Mouse (Mus musculus): ENCODE results near the gene Batf2. TPM values are rescaled to one million over a fixed set of nuclear protein-coding genes. Genes with fewer than 3 reads are reported as not detected.
A peak's percentile ranks its signal among the peaks of the same experiment; 100 is the strongest.

The Batf2 gene
- polyA plus RNA-seq, 1 experiment from 2014 or later = not detected

- H3K4me3 ChIP-seq (ENCODE audit: low read depth, low read length) = peak overlapping the region; percentile 73; the same call in 1 of the 2 replicates
Measured at GRCm38 (mm10) chr19:6116113-6116850, 24.5 kb upstream of the Batf2 start.

GRCm38 (mm10) chr19:6117346-6117985, 23.3 kb upstream of the Batf2 start:
- Histone ChIP-seq H3K36me3 (ENCODE audit: control insufficient read depth, insufficient read depth, low read length) (peaks cover 19% of the 10 kb centered on the region), H3K27me3 (ENCODE audit: control insufficient read depth, insufficient read depth, low read length) (no peaks in the 10 kb centered on the region), H3K9ac (ENCODE audit: low read depth, low read length) (peak overlapping the region; percentile 92), H3K4me3 (ENCODE audit: low read depth, low read length) (peak overlapping the region; percentile 73), H3K9me3 (replicated peaks; ENCODE audit: control insufficient read depth, low read length) (no peaks in the 10 kb centered on the region), H3K27ac (ENCODE audit: low read depth, low read length) (peak overlapping the region; percentile 97), H3K4me2 (peak overlapping the region; percentile 72), H3K4me1 (ENCODE audit: control insufficient read depth, insufficient read depth, low read length) (peaks cover 15% of the 10 kb centered on the region; the same call in 1 of the 2 replicates)
- 3% methylated on average over 32 of the region's 32 CpGs for WGBS (ENCODE audit: insufficient replicate concordance)
- ATAC-seq (replicated peaks; ENCODE audit: insufficient number of reproducible peaks, low FRiP score, low TSS enrichment) = no peak

More at GRCm38 (mm10) chr19:6116113-6116850, 24.5 kb upstream of the Batf2 start:
- peaks cover 10% of the 10 kb centered on the region; the same call in 1 of the 2 replicates for H3K4me1 ChIP-seq (ENCODE audit: control insufficient read depth, insufficient read depth, low read length)
- peak overlapping the region; percentile 72 for H3K4me2 ChIP-seq
- WGBS (ENCODE audit: insufficient replicate concordance) = 90% methylated on average over 14 of the region's 15 CpGs
- H3K36me3 ChIP-seq (ENCODE audit: control insufficient read depth, insufficient read depth, low read length) = peaks cover 19% of the 10 kb centered on the region
- H3K9ac ChIP-seq (ENCODE audit: low read depth, low read length) = peak overlapping the region; percentile 59; the same call in 1 of the 2 replicates
- no peaks in the 10 kb centered on the region for H3K9me3 ChIP-seq (replicated peaks; ENCODE audit: control insufficient read depth, low read length)
- H3K27me3 ChIP-seq (ENCODE audit: control insufficient read depth, insufficient read depth, low read length) = no peaks in the 10 kb centered on the region
- no peak for ATAC-seq (replicated peaks; ENCODE audit: insufficient number of reproducible peaks, low FRiP score, low TSS enrichment)
- no peak overlapping the region for H3K27ac ChIP-seq (ENCODE audit: low read depth, low read length)

- H3K4me2 ChIP-seq = peak within 1 kb of the TSS; percentile 72
- peak within 1 kb of the TSS; percentile 97 for H3K27ac ChIP-seq (ENCODE audit: low read depth, low read length)
- peaks cover 17% of the 10 kb centered on the region for H3K36me3 ChIP-seq (ENCODE audit: control insufficient read depth, insufficient read depth, low read length)
- H3K4me3 ChIP-seq (ENCODE audit: low read depth, low read length) = peak within 1 kb of the TSS; percentile 73
- peak; percentile 73 for ATAC-seq (replicated peaks; ENCODE audit: insufficient number of reproducible peaks, low FRiP score, low TSS enrichment)
- H3K27me3 ChIP-seq (ENCODE audit: control insufficient read depth, insufficient read depth, low read length) = no peaks in the 10 kb centered on the region
- H3K4me1 ChIP-seq (ENCODE audit: control insufficient read depth, insufficient read depth, low read length) = peaks cover 15% of the 10 kb centered on the region; the same call in 1 of the 2 replicates
- peak within 1 kb of the TSS; percentile 92 for H3K9ac ChIP-seq (ENCODE audit: low read depth, low read length)
- no peaks in the 10 kb centered on the region for H3K9me3 ChIP-seq (replicated peaks; ENCODE audit: control insufficient read depth, low read length)
- under 1% methylated on average over 76 of the region's 77 CpGs for WGBS (ENCODE audit: insufficient replicate concordance)
Measured at GRCm38 (mm10) chr19:6117986-6118676, 22.7 kb upstream of the Batf2 start, which contains the start of gene Sac3d1. Gene Sac3d1, minus strand, starts transcription at chr19:6118650.

- H3K27ac ChIP-seq (ENCODE audit: low read depth, low read length) = peak overlapping the region; percentile 97
- H3K4me3 ChIP-seq (ENCODE audit: low read depth, low read length) = peak overlapping the region; percentile 73
- H3K27me3 ChIP-seq (ENCODE audit: control insufficient read depth, insufficient read depth, low read length) = no peaks in the 10 kb centered on the region
- H3K4me2 ChIP-seq = peak overlapping the region; percentile 72
- no peaks in the 10 kb centered on the region for H3K9me3 ChIP-seq (replicated peaks; ENCODE audit: control insufficient read depth, low read length)
- no peak for ATAC-seq (replicated peaks; ENCODE audit: insufficient number of reproducible peaks, low FRiP score, low TSS enrichment)
- peaks cover 15% of the 10 kb centered on the region; the same call in 1 of the 2 replicates for H3K4me1 ChIP-seq (ENCODE audit: control insufficient read depth, insufficient read depth, low read length)
- peaks cover 17% of the 10 kb centered on the region for H3K36me3 ChIP-seq (ENCODE audit: control insufficient read depth, insufficient read depth, low read length)
- H3K9ac ChIP-seq (ENCODE audit: low read depth, low read length) = peak overlapping the region; percentile 92
- WGBS (ENCODE audit: insufficient replicate concordance) = 3% methylated on average over 8 of the region's 8 CpGs
Measured at GRCm38 (mm10) chr19:6118677-6119185, 22.1 kb upstream of the Batf2 start.

GRCm38 (mm10) chr19:6121761-6122160, 19.0 kb upstream of the Batf2 start:
- no peak overlapping the region for H3K4me3 ChIP-seq (ENCODE audit: low read depth, low read length)
- WGBS (ENCODE audit: insufficient replicate concordance) = 18% methylated on average over 19 of the region's 19 CpGs
- H3K36me3 ChIP-seq (ENCODE audit: control insufficient read depth, insufficient read depth, low read length) = no peaks in the 10 kb centered on the region
- H3K9ac ChIP-seq (ENCODE audit: low read depth, low read length) = peak overlapping the region; percentile 62
- H3K4me2 ChIP-seq = peak overlapping the region; percentile 31
- H3K27me3 ChIP-seq (ENCODE audit: control insufficient read depth, insufficient read depth, low read length) = no peaks in the 10 kb centered on the region
- no peak overlapping the region for H3K27ac ChIP-seq (ENCODE audit: low read depth, low read length)
- no peaks in the 10 kb centered on the region for H3K9me3 ChIP-seq (replicated peaks; ENCODE audit: control insufficient read depth, low read length)
- peaks cover 9% of the 10 kb centered on the region; the same call in 1 of the 2 replicates for H3K4me1 ChIP-seq (ENCODE audit: control insufficient read depth, insufficient read depth, low read length)
- ATAC-seq (replicated peaks; ENCODE audit: insufficient number of reproducible peaks, low FRiP score, low TSS enrichment) = no peak

GRCm38 (mm10) chr19:6123330-6123729, 17.5 kb upstream of the Batf2 start:
- Histone ChIP-seq H3K4me3 (ENCODE audit: low read depth, low read length) (no peak overlapping the region), H3K4me1 (ENCODE audit: control insufficient read depth, insufficient read depth, low read length) (peaks cover 5% of the 10 kb centered on the region; the same call in 1 of the 2 replicates), H3K9ac (ENCODE audit: low read depth, low read length) (no peak overlapping the region), H3K9me3 (replicated peaks; ENCODE audit: control insufficient read depth, low read length) (no peaks in the 10 kb centered on the region), H3K36me3 (ENCODE audit: control insufficient read depth, insufficient read depth, low read length) (no peaks in the 10 kb centered on the region), H3K27me3 (ENCODE audit: control insufficient read depth, insufficient read depth, low read length) (no peaks in the 10 kb centered on the region), H3K4me2 (no peak overlapping the region), H3K27ac (ENCODE audit: low read depth, low read length) (no peak overlapping the region)
- WGBS (ENCODE audit: insufficient replicate concordance) = 86% methylated on average over 8 of the region's 8 CpGs
- no peak for ATAC-seq (replicated peaks; ENCODE audit: insufficient number of reproducible peaks, low FRiP score, low TSS enrichment)

GRCm38 (mm10) chr19:6124898-6125297, 15.9 kb upstream of the Batf2 start:
- Histone ChIP-seq H3K36me3 (ENCODE audit: control insufficient read depth, insufficient read depth, low read length) (no peaks in the 10 kb centered on the region), H3K9ac (ENCODE audit: low read depth, low read length) (no peak overlapping the region), H3K4me2 (no peak overlapping the region), H3K9me3 (replicated peaks; ENCODE audit: control insufficient read depth, low read length) (no peaks in the 10 kb centered on the region), H3K4me1 (ENCODE audit: control insufficient read depth, insufficient read depth, low read length) (peaks cover 5% of the 10 kb centered on the region; the same call in 1 of the 2 replicates), H3K27ac (ENCODE audit: low read depth, low read length) (no peak overlapping the region), H3K4me3 (ENCODE audit: low read depth, low read length) (no peak overlapping the region), H3K27me3 (ENCODE audit: control insufficient read depth, insufficient read depth, low read length) (no peaks in the 10 kb centered on the region)
- WGBS (ENCODE audit: insufficient replicate concordance) = 61% methylated on average over 2 of the region's 2 CpGs
- ATAC-seq (replicated peaks; ENCODE audit: insufficient number of reproducible peaks, low FRiP score, low TSS enrichment) = no peak

- no peak for ATAC-seq (replicated peaks; ENCODE audit: insufficient number of reproducible peaks, low FRiP score, low TSS enrichment)
- Histone ChIP-seq H3K4me2 (no peak overlapping the region), H3K27me3 (ENCODE audit: control insufficient read depth, insufficient read depth, low read length) (no peaks in the 10 kb centered on the region), H3K36me3 (ENCODE audit: control insufficient read depth, insufficient read depth, low read length) (no peaks in the 10 kb centered on the region), H3K9me3 (replicated peaks; ENCODE audit: control insufficient read depth, low read length) (no peaks in the 10 kb centered on the region), H3K4me3 (ENCODE audit: low read depth, low read length) (no peak overlapping the region), H3K27ac (ENCODE audit: low read depth, low read length) (no peak overlapping the region), H3K9ac (ENCODE audit: low read depth, low read length) (no peak overlapping the region), H3K4me1 (ENCODE audit: control insufficient read depth, insufficient read depth, low read length) (peaks cover 5% of the 10 kb centered on the region; the same call in 1 of the 2 replicates)
- WGBS (ENCODE audit: insufficient replicate concordance) = 24% methylated on average over 4 of the region's 4 CpGs
Measured at GRCm38 (mm10) chr19:6126289-6126688, 14.5 kb upstream of the Batf2 start.

All from heart, embryonic 11.5 days (tissue).